Comparison of ENCODE assay signal across 14 mouse cellular contexts in the genomic region with DNA sequence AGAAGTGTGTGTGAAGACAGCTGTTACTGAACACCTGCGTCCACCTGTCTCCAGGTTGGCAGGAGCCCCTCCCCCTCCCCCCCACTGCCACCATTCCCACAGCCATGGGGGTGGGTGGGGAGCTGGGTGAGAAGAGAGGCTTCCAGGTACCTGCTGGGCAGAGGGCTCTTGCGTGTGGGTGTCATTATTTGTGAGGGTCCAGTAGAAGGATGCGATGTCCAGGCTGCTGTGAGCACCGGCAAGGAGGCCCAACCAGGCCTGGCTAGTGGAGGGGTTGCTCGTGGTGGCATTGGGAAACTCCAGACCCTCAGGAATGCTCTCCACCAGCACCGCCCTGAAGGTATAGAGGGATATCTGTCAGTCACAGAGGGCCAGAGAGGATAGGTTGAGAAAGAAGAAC. TPM values are rescaled to one million over a fixed set of nuclear protein-coding genes. Genes with fewer than 3 reads are reported as not detected.
DNase-seq lines count a peak whose midpoint lies in the region; ATAC-seq and TF ChIP-seq lines count a peak whose summit lies in the region.
"Had no signal": no experiment of that assay in that cellular context is flagged by ENCODE, and none has a peak within 500 bp of the region (broad histone marks: within the 10 kb centered on the region; RNA-seq: fewer than 3 reads in every experiment).

No protein-coding gene starts in this region.

- H3K4me1 ChIP-seq in cortical plate, adult 2 months (ENCODE audit: control insufficient read depth, insufficient read depth, low read length), result peaks cover 6% of the 10 kb centered on the region
- H3K4me1 ChIP-seq in erythroblast, embryonic 14.5 days (ENCODE audit: control insufficient read depth), result peaks cover 84% of the 10 kb centered on the region
- peaks cover 6% of the 10 kb centered on the region for H3K4me1 ChIP-seq in neural tube, embryonic 14.5 days (ENCODE audit: control insufficient read depth, insufficient read depth, low read length)
- peaks cover 9% of the 10 kb centered on the region; the same call in 1 of the 2 replicates for H3K4me1 ChIP-seq in intestine, embryonic 15.5 days (replicated peaks)

- no peaks in the 10 kb centered on the region for H3K27me3 ChIP-seq in erythroblast, embryonic 14.5 days (ENCODE audit: control insufficient read depth)
- H3K27me3 ChIP-seq in neural tube, embryonic 14.5 days (ENCODE audit: control insufficient read depth, insufficient read depth, low read length), result no peaks in the 10 kb centered on the region
- no peaks in the 10 kb centered on the region for H3K27me3 ChIP-seq in intestine, embryonic 15.5 days (replicated peaks)
- H3K27me3 ChIP-seq: forebrain, embryonic 15.5 days had no signal

- no peak for ATAC-seq in neural tube, embryonic 14.5 days (ENCODE audit: low read depth)
- no peak for ATAC-seq in intestine, embryonic 15.5 days
- no peak for ATAC-seq in cerebellum, adult (ENCODE audit: insufficient number of reproducible peaks, low FRiP score, low TSS enrichment)
- ATAC-seq: intestine, postnatal 0 days had no signal

- peak overlapping the region; percentile 73 for H3K4me3 ChIP-seq in left cerebral cortex, adult 2 months
- H3K4me3 ChIP-seq in cortical plate, adult 2 months (ENCODE audit: insufficient read depth, low read length), result peak overlapping the region; percentile 75; the same call in 1 of the 2 replicates
- peak overlapping the region; percentile 81 for H3K4me3 ChIP-seq in erythroblast, embryonic 14.5 days (replicated peaks)
- H3K4me3 ChIP-seq in neural tube, embryonic 14.5 days (ENCODE audit: low read depth, low read length), result no peak overlapping the region
- H3K4me3 ChIP-seq in intestine, embryonic 15.5 days (replicated peaks), result no peak overlapping the region

- WGBS in neural tube, embryonic 14.5 days, result 89% methylated on average over 6 of the region's 6 CpGs
- WGBS in intestine, embryonic 15.5 days, result 84% methylated on average over 6 of the region's 6 CpGs

- no peaks in the 10 kb centered on the region for H3K9me3 ChIP-seq in erythroblast, embryonic 14.5 days (ENCODE audit: control insufficient read depth, low read length)
- H3K9me3 ChIP-seq in neural tube, embryonic 14.5 days (ENCODE audit: control insufficient read depth, low read length), result no peaks in the 10 kb centered on the region
- no peaks in the 10 kb centered on the region for H3K9me3 ChIP-seq in intestine, embryonic 15.5 days
- H3K9me3 ChIP-seq: forebrain, embryonic 15.5 days had no signal

- no peak for TF ChIP-seq CTCF in left cerebral cortex, adult 2 months (IDR thresholded peaks at IDR 0.05)
- no peak for TF ChIP-seq CTCF in cortical plate, adult 2 months (IDR thresholded peaks at IDR 0.05; ENCODE audit: extremely low read depth, insufficient read depth, low read length)

- no peak overlapping the region for H3K9ac ChIP-seq in neural tube, embryonic 14.5 days (replicated peaks; ENCODE audit: low read depth, low read length)
- H3K9ac ChIP-seq in intestine, embryonic 15.5 days, result no peak overlapping the region
- H3K9ac ChIP-seq: lung, embryonic 14.5 days had no signal

- intact Hi-C loops in left cerebral cortex, adult 2 months (cut with DNase I), result no loop called here

- H3K36me3 ChIP-seq in erythroblast, embryonic 14.5 days (ENCODE audit: control insufficient read depth), result peaks cover 60% of the 10 kb centered on the region
- H3K36me3 ChIP-seq in neural tube, embryonic 14.5 days (ENCODE audit: control insufficient read depth, insufficient read depth, low read length), result peaks cover 19% of the 10 kb centered on the region; the same call in 1 of the 2 replicates
- no peaks in the 10 kb centered on the region for H3K36me3 ChIP-seq in intestine, embryonic 15.5 days

- H3K27ac ChIP-seq in left cerebral cortex, adult 2 months, result peak overlapping the region; percentile 97
- H3K27ac ChIP-seq in cortical plate, adult 2 months (ENCODE audit: insufficient read depth, low read length), result no peak overlapping the region
- no peak overlapping the region for H3K27ac ChIP-seq in neural tube, embryonic 14.5 days (ENCODE audit: low read depth, low read length)
- no peak overlapping the region for H3K27ac ChIP-seq in intestine, embryonic 15.5 days

- no peak for DNase-seq in left cerebral cortex, adult 2 months (ENCODE audit: extremely low spot score in 1 of 2, low spot score in 2 of 2)
- no peak for DNase-seq in left cerebral cortex, adult 11 months (ENCODE audit: low spot score)
- no peak for DNase-seq in lung, postnatal 4 days
- DNase-seq: gastrocnemius, postnatal 10 days; heart, postnatal 4 days; kidney, postnatal 14 days; lung, embryonic 14.5 days had no signal

- TF ChIP-seq POLR2A in cortical plate, adult 2 months (IDR thresholded peaks at IDR 0.05; ENCODE audit: extremely low read depth, insufficient read depth, low read length), result no peak

- peak overlapping the region; percentile 78; the same call in 1 of the 2 replicates for H3K4me2 ChIP-seq in neural tube, embryonic 14.5 days (ENCODE audit: low read depth, low read length)
- no peak overlapping the region for H3K4me2 ChIP-seq in intestine, embryonic 15.5 days (replicated peaks)

RNA-seq across cellular contexts. Expression of a gene that starts 12.1 kb away (rescaled TPM):
- total RNA-seq in left cerebral cortex, adult 2 months (2021), result 100 to 1,000 TPM; 746 to 788 TPM
- polyA plus RNA-seq in cortical plate, adult 2 months (2012; rRNA removed), result 1,185 and 1,204 TPM in 2 replicates
- 19.1 and 24.1 TPM in 2 replicates for polyA plus RNA-seq in erythroblast, embryonic 14.5 days (2012)
- polyA plus RNA-seq in neural tube, embryonic 14.5 days (2014; fragmentation: Nextera tagmentation; extraction: Ambion mirVana), result 148 and 168 TPM in 2 replicates
- polyA plus RNA-seq in intestine, embryonic 15.5 days (2015; fragmentation: Nextera tagmentation; extraction: Ambion mirVana), result 64.5 and 65.0 TPM in 2 replicates

RNA-seq across cellular contexts. Expression of a gene that starts 12.1 kb away (rescaled TPM):
- 10 to 100 TPM; 25.9 to 27.1 TPM for total RNA-seq in left cerebral cortex, adult 2 months (2021)
- polyA plus RNA-seq in cortical plate, adult 2 months (2012; rRNA removed), result 32.7 and 33.8 TPM in 2 replicates
- 6.6 and 8.3 TPM in 2 replicates for polyA plus RNA-seq in erythroblast, embryonic 14.5 days (2012)
- 27.2 TPM in 2 replicates for polyA plus RNA-seq in neural tube, embryonic 14.5 days (2014; fragmentation: Nextera tagmentation; extraction: Ambion mirVana)
- 21.7 and 24.1 TPM in 2 replicates for polyA plus RNA-seq in intestine, embryonic 15.5 days (2015; fragmentation: Nextera tagmentation; extraction: Ambion mirVana)

RNA-seq across cellular contexts. Expression of a gene that starts 17.9 kb away (rescaled TPM):
- under 1 TPM in 1 of 2 experiments, not detected in 1; 0.16 TPM for total RNA-seq in left cerebral cortex, adult 2 months (2021)
- polyA plus RNA-seq in cortical plate, adult 2 months (2012; rRNA removed), result 0.21 and 0.25 TPM in 2 replicates
- 0.27 and 0.38 TPM in 2 replicates for polyA plus RNA-seq in erythroblast, embryonic 14.5 days (2012)
- 1.2 and 2.1 TPM in 2 replicates for polyA plus RNA-seq in neural tube, embryonic 14.5 days (2014; fragmentation: Nextera tagmentation; extraction: Ambion mirVana)
- 0.35 and 0.54 TPM in 2 replicates for polyA plus RNA-seq in intestine, embryonic 15.5 days (2015; fragmentation: Nextera tagmentation; extraction: Ambion mirVana)

RNA-seq across cellular contexts. Expression of a gene that starts 41.8 kb away (rescaled TPM):
- total RNA-seq in left cerebral cortex, adult 2 months (2021), result under 1 TPM; 0.47 to 0.50 TPM
- 0.29 and 0.47 TPM in 2 replicates for polyA plus RNA-seq in cortical plate, adult 2 months (2012; rRNA removed)
- polyA plus RNA-seq in erythroblast, embryonic 14.5 days (2012), result 0.41 TPM in 2 replicates
- polyA plus RNA-seq in neural tube, embryonic 14.5 days (2014; fragmentation: Nextera tagmentation; extraction: Ambion mirVana), result 0.43 and 1.1 TPM in 2 replicates
- polyA plus RNA-seq in intestine, embryonic 15.5 days (2015; fragmentation: Nextera tagmentation; extraction: Ambion mirVana), result 2.7 and 3.2 TPM in 2 replicates

RNA-seq across cellular contexts. Expression of a gene that starts 50.4 kb away (rescaled TPM):
- 100 to 1,000 TPM; 115 to 116 TPM for total RNA-seq in left cerebral cortex, adult 2 months (2021)
- polyA plus RNA-seq in cortical plate, adult 2 months (2012; rRNA removed), result 144 and 161 TPM in 2 replicates
- 4.8 and 5.3 TPM in 2 replicates for polyA plus RNA-seq in erythroblast, embryonic 14.5 days (2012)
- polyA plus RNA-seq in neural tube, embryonic 14.5 days (2014; fragmentation: Nextera tagmentation; extraction: Ambion mirVana), result 44.1 and 51.4 TPM in 2 replicates
- polyA plus RNA-seq in intestine, embryonic 15.5 days (2015; fragmentation: Nextera tagmentation; extraction: Ambion mirVana), result 68.4 and 71.1 TPM in 2 replicates

Comparison
In these comparisons a context has a peak if more than half of its experiments do, and no peak if none do; other contexts are left out.
1. H3K4me3 ChIP-seq: peak in left cerebral cortex, adult 2 months (single experiment), cortical plate, adult 2 months (single experiment) and erythroblast, embryonic 14.5 days (single experiment); none in neural tube, embryonic 14.5 days (single experiment) and intestine, embryonic 15.5 days (single experiment).